Mouse (Mus musculus): Measurements from ENCODE around the gene Gng7.

The Gng7 gene

GRCm38 (mm10) chr10:80917779-80918434 is 96.8 kb downstream of the Gng7 start, which contains the start of gene Lmnb2:
TSS of gene Lmnb2 (minus strand) at chr10:80918245.
- peak; percentile 81 to 85 for DNase-seq

- peak; percentile 58 to 78 for DNase-seq
Observed at GRCm38 (mm10) chr10:80917336-80917778, 97.4 kb downstream of the Gng7 start.

GRCm38 (mm10) chr10:80915736-80916135 is 99.0 kb downstream of the Gng7 start:
- DNase-seq: no peak

GRCm38 (mm10) chr10:80915260-80915659 is 99.5 kb downstream of the Gng7 start:
- no peak for DNase-seq

- DNase-seq: no peak
Observed at GRCm38 (mm10) chr10:80914253-80914656, 100.5 kb downstream of the Gng7 start.

- no peak for DNase-seq
Observed at GRCm38 (mm10) chr10:80913364-80914011, 101.3 kb downstream of the Gng7 start.

GRCm38 (mm10) chr10:80911891-80912290 is 102.9 kb downstream of the Gng7 start:
- no peak for DNase-seq

GRCm38 (mm10) chr10:80911354-80911753 is 103.4 kb downstream of the Gng7 start:
- DNase-seq: no peak

GRCm38 (mm10) chr10:80909375-80910162 is 105.2 kb downstream of the Gng7 start:
- no peak for DNase-seq

GRCm38 (mm10) chr10:80904709-80905108 is 110.0 kb downstream of the Gng7 start:
- no peak for DNase-seq

- no peak for DNase-seq
Observed at GRCm38 (mm10) chr10:80904004-80904693, 110.6 kb downstream of the Gng7 start.

- no peak for DNase-seq
Observed at GRCm38 (mm10) chr10:80903282-80903681, 111.5 kb downstream of the Gng7 start.

GRCm38 (mm10) chr10:80902273-80902940 is 112.3 kb downstream of the Gng7 start:
- no peak for DNase-seq

- DNase-seq: peak in 1 of 2 experiments; percentile 29
Observed at GRCm38 (mm10) chr10:80901409-80902272, 113.1 kb downstream of the Gng7 start.

- peak; percentile 98 to 99 for DNase-seq
Observed at GRCm38 (mm10) chr10:80900318-80901247, 114.2 kb downstream of the Gng7 start, which contains the start of gene Timm13. TSS of gene Timm13 (minus strand) at chr10:80900969.

- DNase-seq: no peak
Observed at GRCm38 (mm10) chr10:80899591-80900317, 115.0 kb downstream of the Gng7 start.

GRCm38 (mm10) chr10:80899074-80899473 is 115.7 kb downstream of the Gng7 start:
- DNase-seq: no peak
